Mouse (Mus musculus) cerebellum, adult 11-12 months (tissue): ENCODE measurements around the gene Auts2.

ENCODE experiments used
- DNase-seq: peaks from one replicate; pipeline ENCODE4 v3.0.0; 2022

Gene Auts2

DNA sequence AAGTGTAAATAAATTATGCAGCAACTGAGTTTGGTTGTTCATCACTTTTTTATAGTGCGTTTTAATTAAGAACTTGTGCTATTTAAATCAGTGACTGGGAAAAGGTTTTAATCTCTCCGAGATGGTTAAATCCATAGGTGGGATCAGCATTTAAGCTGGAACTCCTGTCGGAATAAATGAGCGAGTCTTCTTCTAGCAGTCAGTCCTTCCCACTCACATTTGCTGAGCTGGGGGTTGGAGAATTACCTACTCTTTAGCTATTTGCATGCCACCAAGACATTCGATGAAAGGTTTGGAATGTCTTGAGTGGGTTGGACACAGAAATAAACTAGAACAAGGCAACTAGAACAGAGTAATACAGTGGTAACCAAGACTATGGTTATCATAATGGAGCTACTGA lies 45.1 kb downstream of the Auts2 start:
- DNase-seq = no peak

DNA sequence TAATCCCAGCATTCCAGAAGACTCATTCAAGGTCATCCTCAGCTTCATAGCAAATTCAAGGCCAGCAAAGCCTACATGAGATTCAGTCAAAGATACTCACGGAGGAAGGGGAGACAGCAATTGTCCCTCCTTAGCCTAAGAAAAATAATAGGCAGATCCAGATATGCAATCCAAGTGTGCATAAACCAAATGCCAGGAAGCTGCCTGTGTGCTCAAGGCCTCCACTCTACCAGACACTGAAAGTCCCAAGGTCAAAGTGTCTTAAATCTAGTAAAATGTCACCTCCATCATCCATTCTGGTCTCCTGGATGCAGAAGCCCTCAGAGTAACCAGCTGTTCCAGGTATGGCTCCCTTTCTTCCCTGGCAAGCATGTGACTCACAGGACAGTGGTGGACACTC lies 50.4 kb downstream of the Auts2 start:
- no peak for DNase-seq

DNA sequence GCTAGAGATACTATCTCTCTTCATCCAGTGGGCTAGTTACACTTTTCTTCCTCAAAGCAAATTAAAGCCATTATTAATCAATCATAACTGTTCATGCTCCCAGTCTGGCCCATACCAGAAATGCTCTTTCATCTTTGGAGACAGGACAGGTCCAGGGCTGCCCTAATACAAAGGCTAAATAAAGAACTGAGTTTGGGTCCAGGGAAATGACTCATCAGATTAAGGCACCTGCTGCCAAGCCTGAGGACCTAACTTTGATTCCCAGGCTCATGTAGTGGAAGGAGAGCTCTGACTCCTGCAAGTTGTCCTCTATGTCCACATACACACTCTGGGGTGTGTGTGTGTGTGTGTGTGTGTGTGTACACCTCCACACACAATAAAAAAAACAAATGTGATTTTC lies 51.1 kb downstream of the Auts2 start:
- peak; percentile 36 for DNase-seq

DNA sequence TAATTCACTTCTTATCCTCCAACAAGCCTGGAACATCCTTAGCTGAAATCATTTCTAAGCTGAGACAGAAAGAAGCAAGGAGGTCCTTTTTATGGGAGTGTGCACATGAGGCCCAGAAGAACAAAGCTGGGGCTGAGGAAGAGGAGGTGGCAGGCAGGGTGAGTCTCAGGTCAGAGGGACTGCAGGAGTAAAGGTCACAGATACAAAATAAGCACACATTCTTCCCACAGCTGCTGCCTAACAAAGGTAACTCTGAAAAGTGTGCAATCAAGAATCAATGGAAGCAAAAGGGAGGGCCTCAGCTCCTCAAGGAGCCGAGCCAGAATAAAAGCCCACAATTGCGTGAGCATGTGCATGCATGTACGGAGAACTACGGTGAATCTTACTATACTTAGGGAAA lies 51.6 kb downstream of the Auts2 start:
- no peak for DNase-seq

DNA sequence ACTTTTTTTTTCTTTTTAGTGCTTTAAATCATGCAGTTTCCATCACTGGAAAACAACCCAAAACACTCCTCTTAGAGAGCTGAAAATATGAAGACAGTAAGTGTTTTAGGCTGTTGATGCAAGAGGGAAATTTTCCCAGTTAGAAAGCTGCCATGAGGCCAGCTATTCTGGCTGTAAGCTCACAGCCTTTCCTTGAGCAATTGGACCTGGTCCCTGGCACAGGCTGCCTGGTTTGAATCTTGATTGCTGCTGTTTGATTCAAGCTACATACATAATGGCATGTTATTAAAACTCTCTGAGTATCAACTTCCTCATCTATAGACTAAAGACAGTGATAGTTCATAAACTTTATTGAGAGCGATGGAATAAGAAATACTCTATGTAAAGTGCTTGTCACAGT lies 52.8 kb downstream of the Auts2 start:
- no peak for DNase-seq

DNA sequence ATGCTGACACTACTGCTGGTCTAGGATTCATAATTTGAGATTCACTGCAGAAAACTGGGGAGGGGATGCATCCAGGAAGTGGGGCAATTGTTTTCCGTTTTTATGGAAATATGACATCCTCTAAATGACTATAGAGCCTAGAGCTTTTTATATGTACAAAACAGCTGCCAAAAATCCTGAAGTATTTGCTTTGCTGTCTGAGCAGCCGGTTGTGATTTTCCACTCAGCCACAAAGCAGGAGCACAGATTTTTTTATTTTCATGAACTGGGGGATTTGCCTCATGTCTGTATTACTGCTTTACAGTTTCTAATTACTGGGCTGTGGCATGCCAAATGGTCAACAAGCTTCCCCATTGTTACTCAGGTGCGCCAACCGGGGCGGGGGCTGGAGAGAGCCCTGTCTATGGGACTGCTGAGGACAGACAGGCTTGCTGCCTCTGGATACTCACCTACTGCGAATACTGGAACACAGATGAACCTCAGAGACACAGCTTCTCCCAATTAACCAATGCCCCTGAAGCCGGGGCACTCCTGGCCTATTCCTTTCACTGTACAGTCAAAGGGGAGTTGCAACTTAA lies 53.3 kb downstream of the Auts2 start:
- DNase-seq = no peak

DNA sequence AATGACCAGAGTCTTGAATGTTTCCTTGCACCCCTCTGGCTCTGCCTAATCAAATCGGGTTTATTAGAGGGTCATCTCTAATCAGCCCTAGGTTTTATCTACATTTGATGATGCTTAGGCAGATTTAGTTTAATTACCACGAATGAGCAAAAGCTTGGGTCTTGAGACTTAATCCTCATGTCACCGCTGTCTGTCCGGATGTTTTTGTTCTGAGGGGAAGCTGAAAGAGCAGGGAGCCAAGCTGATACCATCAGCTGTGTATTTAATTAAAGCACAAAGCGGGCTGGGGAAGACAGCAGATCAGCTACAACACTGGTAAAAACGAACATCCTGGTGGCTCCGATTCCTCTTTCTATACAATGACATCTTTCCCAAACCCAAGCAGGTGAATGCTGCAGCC lies 56.3 kb downstream of the Auts2 start:
- no peak for DNase-seq

DNA sequence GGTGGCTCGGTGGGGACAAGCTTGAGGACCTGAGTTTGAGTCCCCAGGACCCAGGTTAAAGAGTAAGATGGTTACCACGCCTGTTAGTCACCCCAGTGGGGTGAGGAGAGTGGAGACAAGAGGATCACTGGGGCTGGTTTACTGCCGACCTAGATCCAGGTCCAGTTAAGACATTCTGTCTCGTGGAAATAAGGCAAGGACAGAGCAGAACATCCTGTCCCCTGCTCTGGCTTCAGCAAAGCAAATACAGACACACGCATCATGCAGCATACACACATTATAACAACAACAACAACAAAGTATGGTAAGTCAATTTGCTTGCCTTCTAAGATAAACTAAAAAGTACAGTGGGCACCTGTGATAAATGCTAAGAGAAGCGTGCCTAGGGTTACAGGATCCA lies 57.1 kb downstream of the Auts2 start:
- DNase-seq = no peak

DNA sequence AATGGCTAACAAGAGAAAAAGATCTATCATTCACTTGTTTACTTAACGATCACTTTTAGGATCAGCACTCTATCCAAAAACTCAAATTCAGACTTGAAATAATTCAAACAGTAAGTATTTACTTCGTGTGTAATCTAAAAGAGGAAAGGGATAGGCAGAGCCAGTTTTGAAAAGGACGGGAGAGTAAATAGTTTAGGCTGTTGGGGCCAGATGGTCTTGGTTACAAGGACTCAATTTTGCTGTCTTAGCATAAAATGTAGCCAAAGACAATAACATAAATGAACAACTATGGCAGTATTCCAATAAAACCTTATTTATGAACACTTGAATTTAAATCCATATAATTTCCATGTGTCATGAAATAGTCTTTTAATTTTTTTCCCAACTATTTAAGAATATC lies 57.7 kb downstream of the Auts2 start:
- DNase-seq = no peak

DNA sequence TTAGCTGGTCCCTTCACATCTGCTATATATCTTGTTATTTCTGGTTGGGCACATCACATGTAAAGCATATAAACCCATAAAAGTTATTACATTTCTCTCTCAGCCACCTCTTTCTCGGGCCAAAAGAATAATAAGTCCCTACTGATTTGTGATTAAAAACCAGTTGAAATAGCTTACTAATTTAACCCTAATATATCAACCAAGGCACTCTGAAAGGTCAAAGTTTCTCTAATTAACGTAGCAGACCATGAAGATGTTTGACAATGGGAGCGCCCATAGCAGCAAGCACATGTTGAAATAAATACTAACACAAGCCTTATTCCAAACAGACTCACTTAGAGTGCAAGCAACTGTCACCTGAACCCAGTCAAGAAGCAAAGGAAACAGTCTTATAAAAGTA lies 61.7 kb downstream of the Auts2 start:
- no peak for DNase-seq

DNA sequence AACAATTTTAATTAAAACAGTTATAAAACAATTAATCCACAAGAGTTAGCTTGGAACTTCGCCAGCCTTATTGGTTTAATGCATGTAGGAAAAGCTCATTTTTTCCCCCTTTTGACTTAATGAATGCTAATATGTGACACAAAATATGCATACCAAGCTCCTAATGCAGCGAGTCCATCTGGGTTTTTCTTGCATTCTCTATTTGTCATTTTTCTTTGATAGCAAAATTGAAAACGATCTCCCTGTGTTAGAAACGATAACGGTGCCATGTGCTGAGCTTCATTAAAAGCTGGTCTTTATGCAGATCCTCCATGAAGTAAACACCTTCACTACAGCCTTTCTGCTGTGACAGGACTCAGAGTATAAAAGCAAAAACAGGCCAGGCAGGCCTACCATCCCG lies 62.7 kb downstream of the Auts2 start:
- DNase-seq = no peak

DNA sequence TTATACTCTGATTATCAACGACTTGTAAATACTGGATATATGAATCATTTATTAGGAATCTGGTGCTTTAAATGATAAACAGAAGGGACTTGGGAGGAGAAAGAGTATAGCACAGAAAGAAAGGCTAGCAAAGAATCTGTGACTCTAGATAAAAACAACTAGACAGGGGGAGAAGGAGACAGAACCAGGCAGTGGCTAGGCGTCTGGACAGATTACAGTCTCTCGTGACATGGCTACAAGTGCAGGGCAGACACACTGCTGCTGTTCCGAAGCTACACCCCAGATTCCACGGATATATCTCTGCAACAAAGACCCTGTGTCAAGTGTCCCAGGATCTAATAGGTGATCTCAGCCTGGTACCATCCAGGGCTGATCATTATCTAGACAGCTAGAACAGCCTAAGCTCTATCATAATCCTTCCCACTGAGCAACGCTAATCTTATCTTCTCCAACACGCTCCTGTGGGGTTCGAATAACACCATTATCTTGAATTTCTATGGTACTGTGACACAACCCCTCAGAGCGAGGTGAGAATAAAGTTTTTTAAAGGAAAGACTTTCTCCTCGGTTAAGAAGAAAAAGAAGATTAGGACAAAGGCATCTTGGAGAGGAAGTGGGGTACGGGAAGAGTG lies 63.8 kb downstream of the Auts2 start:
- DNase-seq = no peak

DNA sequence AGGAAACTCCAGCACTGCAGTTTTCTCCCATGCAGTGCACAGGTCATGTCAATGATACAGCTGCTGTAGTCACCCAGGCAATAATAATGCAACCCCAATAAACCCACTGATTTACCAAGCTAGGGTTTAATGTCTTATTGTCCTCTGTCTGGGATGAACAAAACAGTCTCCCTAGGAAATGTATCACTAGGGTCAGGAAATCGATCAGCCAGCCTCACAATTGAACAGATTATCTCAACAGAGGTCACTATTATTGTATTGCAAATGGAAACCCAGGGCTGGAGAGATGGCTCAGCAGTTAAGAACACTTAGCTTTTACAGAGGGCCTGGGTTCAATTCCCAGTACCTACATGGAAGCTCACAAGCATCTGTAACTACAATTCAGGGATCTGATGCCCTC lies 65.6 kb downstream of the Auts2 start:
- DNase-seq = no peak

DNA sequence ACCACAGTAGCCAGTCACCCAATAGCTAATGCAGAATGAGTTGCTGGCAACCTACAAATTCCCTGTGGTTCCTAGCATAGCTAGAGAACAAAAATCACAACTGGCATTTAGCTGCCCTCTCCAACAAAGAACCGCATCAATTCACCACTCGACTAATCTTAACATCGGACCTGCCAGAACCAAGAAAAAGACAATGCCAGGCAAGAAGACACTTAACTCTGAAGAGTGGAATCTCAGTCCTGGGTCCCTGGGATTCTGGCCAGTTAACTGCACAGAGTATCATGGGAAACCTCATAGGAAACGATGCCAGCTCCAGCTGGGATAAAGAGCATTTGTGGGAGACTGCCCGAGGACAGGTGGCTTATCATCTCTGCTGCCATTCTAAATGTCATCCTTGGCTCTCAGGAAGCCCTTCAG lies 70.2 kb downstream of the Auts2 start:
- peak; percentile 85 for DNase-seq

DNA sequence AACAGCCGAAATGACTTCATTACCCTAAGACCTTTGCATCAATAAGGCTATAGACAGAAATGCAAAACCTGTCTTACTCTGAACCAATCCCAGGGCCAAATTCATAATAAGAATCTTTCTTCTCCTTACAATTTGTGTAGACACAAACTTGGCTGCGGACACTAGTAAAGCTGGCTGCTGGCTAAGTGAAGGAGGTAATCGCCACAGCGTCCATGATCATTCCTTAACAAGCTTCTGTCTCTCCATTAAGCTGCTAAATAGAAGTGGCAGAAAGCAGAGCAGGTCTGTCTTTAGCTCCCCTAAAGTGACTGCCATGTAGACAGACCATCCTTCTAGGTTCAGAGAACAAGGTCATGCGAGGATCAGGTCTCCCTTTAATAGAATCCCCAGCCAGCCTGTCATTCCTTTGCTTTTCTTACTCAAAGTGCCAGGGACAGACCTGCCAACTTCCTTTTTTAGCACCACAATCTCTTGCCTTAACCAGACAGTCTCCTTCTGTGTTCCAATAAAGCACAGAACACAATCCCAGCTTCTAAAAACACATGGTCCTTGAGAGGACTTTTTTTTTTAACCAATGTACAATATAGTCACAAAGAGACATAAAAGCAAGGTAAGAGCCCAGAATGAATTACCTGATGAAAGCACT lies 70.8 kb downstream of the Auts2 start:
- no peak for DNase-seq

DNA sequence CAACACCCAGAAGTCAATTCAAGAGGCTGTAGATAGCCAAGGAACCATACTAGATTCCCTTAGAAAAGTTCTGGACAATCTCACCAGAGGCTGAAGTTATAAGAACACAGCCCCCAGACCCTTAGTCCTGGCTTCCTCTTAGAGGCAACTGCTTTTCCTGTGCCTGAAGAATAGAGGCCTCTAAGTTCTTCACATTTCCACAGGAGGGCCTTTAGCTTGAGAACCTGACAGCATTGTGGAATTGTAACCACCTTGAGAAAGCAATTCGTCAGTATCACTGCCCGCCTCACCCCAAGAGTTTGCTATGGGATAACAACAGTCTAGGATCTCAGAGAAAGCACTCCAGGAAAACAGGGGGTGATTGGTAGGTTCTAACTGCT lies 75.8 kb downstream of the Auts2 start:
- DNase-seq = no peak

DNA sequence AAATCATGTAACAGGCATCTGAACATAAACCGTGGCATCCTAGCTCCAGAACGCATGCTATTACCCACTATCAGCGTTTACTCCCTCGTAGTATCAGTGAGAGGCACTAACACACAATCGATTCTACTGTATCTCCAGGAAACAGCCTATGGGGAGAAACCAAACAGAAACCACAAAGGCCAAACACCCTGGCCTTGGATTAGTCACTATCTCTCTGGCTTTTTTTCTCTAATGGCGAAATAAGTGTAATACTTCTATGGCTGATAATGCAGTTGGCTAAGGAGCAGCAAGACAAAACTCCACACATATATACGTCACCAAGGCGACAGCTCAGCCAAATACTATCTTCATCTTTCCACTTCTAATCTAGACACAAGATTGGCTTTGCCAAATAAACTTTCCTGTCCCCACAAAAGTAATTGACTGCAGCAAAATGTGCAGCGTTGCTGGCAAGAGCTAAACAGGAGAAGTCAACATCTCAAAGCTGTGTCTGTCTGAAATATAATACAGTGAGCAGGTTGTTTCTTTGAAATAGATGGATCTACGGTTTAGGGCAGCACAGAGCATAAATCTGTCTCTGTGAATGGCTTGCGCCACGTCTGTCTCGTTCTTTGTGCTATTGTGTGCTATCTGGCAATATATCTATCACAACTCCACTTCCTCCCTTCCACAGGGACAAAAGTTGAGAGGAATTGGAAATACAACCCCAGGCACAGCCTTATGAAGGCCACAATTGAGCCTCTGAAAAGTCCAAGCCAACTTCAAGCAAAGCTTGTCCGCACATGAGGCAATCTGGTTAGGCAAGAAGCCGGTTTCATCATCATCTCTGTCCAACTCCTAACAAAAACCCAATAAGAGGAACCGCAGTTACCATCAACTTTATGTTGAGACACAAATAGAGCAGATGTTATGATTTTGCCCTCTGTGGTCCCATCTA lies 76.4 kb downstream of the Auts2 start:
- no peak for DNase-seq

DNA sequence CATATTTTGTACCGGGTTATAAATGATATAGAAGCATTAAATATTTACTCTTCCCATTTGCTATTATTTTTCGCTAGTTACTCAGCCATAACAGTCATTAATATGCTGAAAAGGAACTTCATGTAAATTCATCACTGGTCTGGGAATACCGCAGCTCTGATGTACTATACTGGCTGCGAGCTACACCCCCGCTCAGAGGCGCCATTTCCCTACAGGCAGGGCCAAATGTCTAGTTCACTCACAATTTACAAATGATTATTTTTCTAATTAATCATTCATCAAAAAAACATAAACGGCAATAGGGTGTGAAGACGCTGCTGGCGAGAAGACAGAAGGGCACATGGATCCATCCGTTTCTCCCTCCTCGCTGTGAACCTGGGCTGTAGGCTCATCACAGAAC lies 80.6 kb downstream of the Auts2 start:
- DNase-seq = no peak

DNA sequence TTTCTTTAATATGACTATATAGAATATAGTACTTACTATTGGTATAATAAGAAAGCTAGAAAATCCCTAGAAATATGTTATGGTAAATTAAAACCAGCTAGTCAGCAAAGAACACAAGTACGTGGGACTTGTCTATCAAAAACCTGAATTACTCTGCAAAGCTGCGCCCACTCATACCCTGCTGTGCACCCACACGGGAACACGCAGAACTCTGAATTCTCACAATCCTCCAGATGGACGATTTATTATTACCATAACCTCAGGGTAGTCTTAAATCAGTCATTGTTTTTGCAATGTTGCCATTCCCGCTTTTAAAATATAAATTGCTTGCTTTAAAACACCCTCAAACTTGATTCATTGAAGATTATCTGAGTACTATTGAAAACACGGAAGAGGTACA lies 84.6 kb downstream of the Auts2 start:
- no peak for DNase-seq

DNA sequence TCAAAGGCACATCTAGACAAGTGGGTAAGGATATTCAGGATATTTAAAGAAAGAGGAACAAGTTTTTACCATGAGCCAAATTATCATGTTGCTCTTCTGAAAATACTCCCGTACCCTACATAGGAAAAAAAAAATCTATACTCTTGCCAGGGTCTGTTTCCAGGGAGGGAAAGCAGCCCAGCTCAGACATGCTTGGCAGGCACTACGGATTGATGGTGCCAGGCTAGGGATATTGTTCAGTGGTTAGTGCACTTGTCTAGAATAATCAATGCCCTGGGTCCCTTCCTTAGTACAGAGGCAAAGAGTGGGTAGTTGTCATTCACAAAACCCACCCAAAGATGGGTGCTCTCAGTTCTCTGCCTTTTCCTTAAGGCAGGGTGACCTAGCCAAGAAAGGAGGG lies 90.8 kb downstream of the Auts2 start:
- no peak for DNase-seq

DNA sequence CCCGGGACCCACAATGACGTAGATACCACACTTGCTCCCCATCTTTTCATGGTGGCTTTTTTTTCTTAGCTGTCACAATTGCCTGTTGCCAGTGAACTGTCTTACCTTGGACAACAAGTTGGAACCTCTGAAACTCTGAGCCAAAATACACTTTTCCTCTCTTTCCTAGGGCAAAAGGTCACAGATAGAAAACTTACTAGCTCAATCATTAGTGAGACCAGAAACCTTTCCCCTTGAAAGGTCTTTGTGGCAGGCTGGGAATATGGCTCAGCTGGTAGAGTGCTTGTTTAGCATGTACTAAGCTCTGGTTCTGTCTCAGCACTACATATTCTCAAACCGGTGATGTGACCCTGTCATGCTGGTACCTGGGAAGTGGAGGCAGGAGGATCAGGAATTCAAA lies 93.1 kb downstream of the Auts2 start:
- no peak for DNase-seq

DNA sequence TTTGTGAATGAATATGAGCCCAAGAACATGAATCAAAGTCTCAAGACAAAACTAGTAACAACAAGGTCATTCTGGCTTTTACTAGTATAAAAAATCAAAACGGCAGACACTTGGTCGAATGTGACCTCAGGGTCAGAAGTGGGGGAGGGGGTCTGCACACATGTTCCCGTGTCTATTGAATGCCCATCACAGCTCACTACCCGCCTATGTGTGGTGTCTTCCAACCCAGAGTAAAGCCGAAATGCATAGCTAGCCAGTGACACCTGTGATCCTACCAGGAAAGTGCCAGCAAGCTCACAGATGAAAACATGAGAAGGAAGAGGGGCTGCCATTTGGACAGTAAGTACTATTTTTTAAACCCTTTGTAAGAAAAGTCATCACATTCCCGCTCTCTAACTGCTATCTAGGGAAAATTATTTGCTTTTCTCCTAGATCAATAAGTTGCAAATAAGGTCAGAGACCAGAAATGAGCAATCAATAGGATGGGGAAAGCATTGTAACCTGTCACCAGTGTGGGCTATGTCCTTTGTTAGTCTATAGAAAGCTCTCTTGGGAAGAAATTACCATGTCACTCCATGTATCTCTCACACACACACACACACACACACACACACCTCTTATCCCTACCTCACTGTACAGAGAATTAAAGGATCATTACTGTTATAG lies 94.6 kb downstream of the Auts2 start:
- no peak for DNase-seq
